Mouse (Mus musculus): ENCODE measurements around the gene Thsd4.

GRCm38 (mm10) chr9:60460010-60460982 lies 61.5 kb downstream of the Thsd4 start:
- TF ChIP-seq CTCF (IDR thresholded peaks at IDR 0.05) = no peak
- TF ChIP-seq EP300 (IDR thresholded peaks at IDR 0.05) = no peak
